Mouse (Mus musculus) cerebellum, adult 2 months (tissue): ENCODE results near the gene Mmp24.

ENCODE experiments used
- CTCF ChIP-seq: fragments of 200-500 bp; IDR thresholded peaks from 2 replicates; pipeline ENCODE4 v1.5.1; 2011; ENCODE audit warnings: low read depth, mild to moderate bottlenecking, control low read depth, low read length, moderate library complexity, borderline replicate concordance; ENCODE audit not compliant: insufficient read depth
- POLR2A ChIP-seq: fragments of 200-500 bp; IDR thresholded peaks from 2 replicates; pipeline ENCODE4 v1.6.1; 2011; ENCODE audit warnings: low read length, control low read depth, borderline replicate concordance; ENCODE audit not compliant: insufficient read depth

DNA sequence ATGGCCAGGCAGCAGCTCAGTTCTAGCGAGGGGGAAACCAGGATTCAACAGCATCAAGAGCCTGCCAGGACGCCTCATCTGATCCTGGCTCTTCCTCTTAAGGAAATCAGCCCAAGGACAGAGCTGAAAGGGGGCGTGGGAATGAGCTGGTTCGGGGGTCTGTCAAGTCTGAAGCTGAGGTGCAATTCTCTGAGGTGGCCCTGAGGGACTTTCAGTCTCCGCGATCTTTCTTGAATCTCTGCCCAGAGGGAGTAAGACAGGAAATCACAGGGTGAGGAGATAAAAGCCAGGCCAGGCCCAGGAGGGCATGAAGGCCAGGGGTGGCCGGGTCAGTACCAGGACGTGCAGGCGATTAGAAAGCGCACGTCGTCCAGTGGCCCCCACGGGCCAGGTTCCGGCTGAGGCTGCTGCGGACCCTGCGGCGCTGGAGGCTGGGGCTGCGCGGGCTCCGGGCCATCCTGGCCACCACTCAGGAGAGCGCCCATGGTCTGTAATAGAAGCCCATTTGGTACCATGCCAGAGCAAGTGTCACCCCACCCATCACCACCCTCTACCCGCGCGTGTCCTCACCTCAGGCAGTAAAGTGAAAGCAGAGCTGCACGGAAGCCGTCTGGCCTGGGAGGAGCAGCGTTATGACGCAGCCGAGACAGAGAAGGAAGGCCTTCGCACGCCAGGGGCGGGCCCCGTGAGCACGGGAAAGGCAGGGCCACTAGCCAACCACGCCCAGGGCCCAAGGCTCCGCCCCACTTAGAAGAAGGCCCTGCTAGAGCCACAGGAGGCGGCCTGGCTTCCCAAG, 43.7 kb downstream of the Mmp24 start:
- TF ChIP-seq POLR2A = peak; percentile 94
- TF ChIP-seq CTCF = peak; percentile 15; the same call in 1 of the 2 replicates
